Mouse (Mus musculus): ENCODE measurements around the gene C1qtnf4. TPM values are rescaled to one million over a fixed set of nuclear protein-coding genes. Genes with fewer than 3 reads are reported as not detected.
"Not testable (repeated sequence)": the region's sequence is repeated elsewhere in the genome, so short reads cannot be mapped to it uniquely, and the experiment has no call there.

The C1qtnf4 gene
- total RNA-seq, 2 experiments from 2014 or later, result 0.56 to 1.1 TPM

- no peak for DNase-seq
Measured at GRCm38 (mm10) chr2:90881824-90882223, 3.8 kb upstream of the C1qtnf4 start.

GRCm38 (mm10) chr2:90886436-90886835 is 776 bp downstream of the C1qtnf4 start:
- DNase-seq, result no peak

GRCm38 (mm10) chr2:90887627-90888026 is 2.0 kb downstream of the C1qtnf4 start:
- DNase-seq, result no peak

- peak; percentile 54 to 66 for DNase-seq
Measured at GRCm38 (mm10) chr2:90889550-90890548, 4.2 kb downstream of the C1qtnf4 start.

GRCm38 (mm10) chr2:90893673-90894298 is 8.1 kb downstream of the C1qtnf4 start:
- DNase-seq, result no peak

GRCm38 (mm10) chr2:90894299-90894677 is 8.6 kb downstream of the C1qtnf4 start:
- not testable (repeated sequence) for DNase-seq

GRCm38 (mm10) chr2:90903398-90903797 is 17.7 kb downstream of the C1qtnf4 start:
- no peak for DNase-seq

- DNase-seq, result peak; percentile 91
Measured at GRCm38 (mm10) chr2:90904076-90904855, 18.6 kb downstream of the C1qtnf4 start, which contains the start of the genes Kbtbd4 and Ndufs3. Kbtbd4 (plus strand) TSS chr2:90904740. Ndufs3 (minus strand) TSS chr2:90904827.

GRCm38 (mm10) chr2:90904856-90905224 is 19.2 kb downstream of the C1qtnf4 start:
- peak in 1 of 2 experiments; percentile 28 for DNase-seq

GRCm38 (mm10) chr2:90906721-90907120 is 21.1 kb downstream of the C1qtnf4 start:
- no peak for DNase-seq

- no peak for DNase-seq
Measured at GRCm38 (mm10) chr2:90910861-90911260, 25.2 kb downstream of the C1qtnf4 start.

GRCm38 (mm10) chr2:90911668-90912067 is 26.0 kb downstream of the C1qtnf4 start:
- no peak for DNase-seq

GRCm38 (mm10) chr2:90913671-90914070 is 28.0 kb downstream of the C1qtnf4 start:
- DNase-seq, result peak; percentile 42 to 44

- DNase-seq, result no peak
Measured at GRCm38 (mm10) chr2:90915516-90915915, 29.9 kb downstream of the C1qtnf4 start.

- no peak for DNase-seq
Measured at GRCm38 (mm10) chr2:90916560-90917232, 31.0 kb downstream of the C1qtnf4 start.

- peak; percentile 79 to 90 for DNase-seq
Measured at GRCm38 (mm10) chr2:90917233-90917998, 31.8 kb downstream of the C1qtnf4 start.

GRCm38 (mm10) chr2:90917999-90918698 is 32.5 kb downstream of the C1qtnf4 start:
- peak; percentile 8 to 31 for DNase-seq

GRCm38 (mm10) chr2:90921178-90921577 is 35.5 kb downstream of the C1qtnf4 start:
- DNase-seq, result no peak

- no peak for DNase-seq
Measured at GRCm38 (mm10) chr2:90922636-90923035, 37.0 kb downstream of the C1qtnf4 start.

GRCm38 (mm10) chr2:90928566-90928965 is 42.9 kb downstream of the C1qtnf4 start:
- no peak for DNase-seq
